Mouse (Mus musculus) WW6 (cell line): ENCODE data around the gene Col9a2.
A peak's percentile ranks its signal among the peaks of the same experiment; 100 is the strongest.

Source experiments
- DNase-seq: peaks from one replicate; pipeline ENCODE4 v3.0.0-alpha.2; 2013; ENCODE audit warnings: low read depth, low spot score

Col9a2 gene

GRCm38 (mm10) chr4:121039331-121040115, at the start of gene Col9a2:
Gene Col9a2, plus strand, starts transcription at chr4:121039385.
- no peak for DNase-seq

GRCm38 (mm10) chr4:120992284-120992683, 46.9 kb upstream of the Col9a2 start:
- no peak for DNase-seq

- no peak for DNase-seq
Measured at GRCm38 (mm10) chr4:120993025-120993424, 46.2 kb upstream of the Col9a2 start.

- DNase-seq = no peak
Measured at GRCm38 (mm10) chr4:120995911-120996310, 43.3 kb upstream of the Col9a2 start.

DNA sequence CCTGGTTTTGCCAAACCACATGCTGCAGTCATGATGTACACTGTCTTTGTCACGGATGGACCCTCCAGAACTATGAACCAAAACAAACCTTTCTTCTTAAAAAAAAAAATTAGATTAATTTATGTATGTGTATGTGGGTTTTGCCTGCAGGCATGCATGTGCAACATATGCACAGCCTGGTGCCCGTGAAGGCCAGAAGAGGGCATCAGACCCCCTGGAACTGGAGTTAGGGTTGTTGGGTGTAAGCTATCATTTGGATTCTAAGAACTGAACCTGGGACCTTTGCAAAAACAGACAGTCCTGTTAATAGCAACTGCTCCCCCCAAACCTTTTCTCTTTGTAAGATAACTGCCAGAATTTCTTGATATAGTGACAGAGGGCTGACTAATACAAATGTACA, 38.1 kb upstream of the Col9a2 start:
- no peak for DNase-seq

- DNase-seq = no peak
Measured at GRCm38 (mm10) chr4:121001659-121002058, 37.5 kb upstream of the Col9a2 start.

- no peak for DNase-seq
Measured at GRCm38 (mm10) chr4:121002400-121003171, 36.6 kb upstream of the Col9a2 start.

GRCm38 (mm10) chr4:121003611-121004091, 35.5 kb upstream of the Col9a2 start:
- no peak for DNase-seq

GRCm38 (mm10) chr4:121004679-121005078, 34.5 kb upstream of the Col9a2 start:
- DNase-seq = no peak

DNA sequence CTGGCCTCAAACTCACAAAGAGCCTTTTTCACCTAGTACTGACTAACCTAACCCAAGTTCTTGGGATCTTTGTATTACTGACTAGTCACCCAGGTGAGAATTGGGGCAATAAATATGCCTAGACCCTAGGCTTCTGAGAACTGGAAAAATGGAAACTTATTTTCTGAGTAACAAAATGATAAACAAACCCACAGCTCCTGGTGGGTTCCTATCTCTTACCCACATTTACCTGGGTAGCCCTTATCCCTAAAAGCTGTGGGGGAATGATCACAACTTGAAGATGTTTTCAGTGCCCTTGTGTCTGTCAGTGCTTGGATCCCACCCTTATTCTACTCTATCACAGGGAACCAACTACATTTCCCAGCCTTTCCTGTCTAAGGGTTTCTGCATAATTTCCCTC, 32.2 kb upstream of the Col9a2 start:
- no peak for DNase-seq

GRCm38 (mm10) chr4:121008071-121008745, 31.0 kb upstream of the Col9a2 start:
- no peak for DNase-seq

DNA sequence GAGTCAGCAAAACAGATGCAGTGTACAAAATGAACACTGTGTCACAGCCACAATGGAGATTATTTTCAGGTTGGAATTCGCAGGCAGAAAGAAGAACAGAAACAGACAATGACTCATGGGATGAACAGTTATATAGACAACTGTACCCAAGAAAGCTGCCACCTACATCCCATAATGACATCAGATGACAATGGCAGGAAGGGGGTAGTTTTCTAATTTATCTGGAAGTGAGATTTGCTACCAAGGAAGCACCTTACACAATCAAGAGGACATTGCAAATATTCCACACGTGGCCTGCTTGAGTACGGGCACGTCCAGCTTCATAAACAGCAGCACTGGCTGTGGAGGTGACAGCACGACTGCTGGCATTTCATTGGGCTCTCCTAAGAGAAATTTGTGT, 30.0 kb upstream of the Col9a2 start:
- no peak for DNase-seq

DNA sequence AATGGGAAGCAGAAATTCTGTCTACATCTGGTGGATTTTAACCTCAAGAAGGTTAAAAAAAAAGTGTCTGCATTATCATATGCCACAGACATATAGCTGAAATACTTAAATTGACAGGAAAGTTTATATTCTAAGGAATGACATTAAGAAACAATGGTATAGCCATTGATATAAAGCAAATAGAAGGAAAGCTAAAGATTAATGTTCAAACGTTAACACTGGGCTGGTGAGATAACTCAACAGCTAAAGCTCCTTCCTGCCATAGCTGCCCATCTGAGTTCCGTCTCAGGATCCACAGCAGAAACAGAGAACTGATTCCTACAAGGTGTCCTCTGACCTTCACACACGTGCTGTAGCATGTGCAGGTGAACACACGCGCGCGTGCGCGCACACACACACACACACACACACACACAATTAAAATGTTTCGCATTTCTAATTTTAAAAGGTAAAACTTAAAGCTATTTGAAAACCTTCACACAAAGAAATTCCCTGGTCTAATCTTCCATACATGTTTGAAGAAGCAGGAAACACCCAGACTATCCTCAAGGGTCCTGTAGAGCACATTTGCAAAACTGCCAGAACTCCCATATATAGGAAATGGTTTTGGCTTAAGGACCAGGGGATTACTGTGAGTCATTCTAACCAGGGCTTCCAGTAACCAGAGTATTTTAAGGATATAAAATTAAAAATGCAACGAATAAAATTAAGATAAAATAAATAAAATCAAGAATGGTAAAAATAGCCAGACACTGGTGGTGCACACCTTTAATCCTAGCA, 28.2 kb upstream of the Col9a2 start:
- DNase-seq = no peak

GRCm38 (mm10) chr4:121014594-121015267, 24.5 kb upstream of the Col9a2 start:
- DNase-seq = no peak

DNA sequence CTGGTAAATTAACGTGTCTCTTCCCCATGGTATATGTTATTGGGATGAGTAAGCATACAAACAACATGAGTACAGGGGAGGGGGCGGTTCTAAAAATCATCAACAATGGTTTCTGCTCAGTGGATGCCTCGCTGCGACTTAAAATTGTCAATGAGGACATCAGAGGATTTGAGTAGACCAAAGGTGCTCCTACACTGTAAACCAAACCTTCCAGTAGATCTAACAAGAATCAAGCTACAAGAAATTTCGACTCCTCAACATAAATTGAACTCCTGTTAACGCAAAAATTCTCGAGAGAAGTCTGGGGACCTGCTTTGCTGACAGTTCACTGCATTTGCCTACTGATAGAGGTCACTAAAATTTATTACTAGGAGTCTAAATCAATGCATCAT, 23.9 kb upstream of the Col9a2 start:
- no peak for DNase-seq

GRCm38 (mm10) chr4:121016021-121016898, 22.9 kb upstream of the Col9a2 start:
- DNase-seq = no peak

- DNase-seq = peak; percentile 95
Measured at GRCm38 (mm10) chr4:121016928-121017657, 22.1 kb upstream of the Col9a2 start, which contains the start of gene Smap2. Gene Smap2, minus strand, starts transcription at chr4:121017247.

- no peak for DNase-seq
Measured at GRCm38 (mm10) chr4:121018250-121018649, 20.9 kb upstream of the Col9a2 start.
